Mouse (Mus musculus) stomach, embryonic 14.5 days (tissue): Measurements from ENCODE around the gene Hmx2. TPM values are rescaled to one million over a fixed set of nuclear protein-coding genes. Genes with fewer than 3 reads are reported as not detected.

Source experiments
- ATAC-seq: fragments of 200-750 bp; cut with Nextera tagmentation; 2 replicates; pipeline ENCODE4 v1.8.0; 2017; ENCODE audit warnings: low read depth, moderate TSS enrichment; ENCODE audit not compliant: insufficient number of reproducible peaks, insufficient read depth, low FRiP score
- H3K27ac ChIP-seq: fragments of 300-500 bp; sonication (generic); 2 replicates; pipeline ENCODE4 v1.5.1; 2014; ENCODE audit warnings: mild to moderate bottlenecking, low read length, moderate library complexity, mixed read lengths
- H3K27me3 ChIP-seq: fragments of 300-500 bp; sonication (generic); 2 replicates; pipeline ENCODE4 v1.6.1; 2014; ENCODE audit warnings: low read length, control low read depth, mixed read lengths; ENCODE audit not compliant: control insufficient read depth, insufficient read depth
- H3K36me3 ChIP-seq: fragments of 300-500 bp; sonication (generic); 2 replicates; pipeline ENCODE4 v1.6.1; 2014; ENCODE audit warnings: mild to moderate bottlenecking, control low read depth, low read length, moderate library complexity, mixed read lengths; ENCODE audit not compliant: control insufficient read depth, insufficient read depth
- H3K4me1 ChIP-seq: fragments of 300-500 bp; sonication (generic); 2 replicates; pipeline ENCODE4 v1.6.1; 2014; ENCODE audit warnings: low read length, control low read depth, mixed read lengths; ENCODE audit not compliant: control insufficient read depth, insufficient read depth
- H3K4me2 ChIP-seq: fragments of 300-500 bp; sonication (generic); replicated peaks from 2 replicates; pipeline ENCODE4 v1.6.1; 2014; ENCODE audit warnings: low read depth, low read length, control low read depth
- H3K4me3 ChIP-seq: fragments of 300-500 bp; sonication (generic); 2 replicates; pipeline ENCODE4 v1.5.1; 2014; ENCODE audit warnings: low read depth, low read length, control low read depth
- H3K9ac ChIP-seq: fragments of 300-500 bp; sonication (generic); replicated peaks from 2 replicates; pipeline ENCODE4 v1.6.1; 2014; ENCODE audit warnings: low read depth, mild to moderate bottlenecking, control low read depth, low read length, moderate library complexity, mixed read lengths
- H3K9me3 ChIP-seq: fragments of 300-500 bp; sonication (generic); 2 replicates; pipeline ENCODE4 v1.6.1; 2016; ENCODE audit warnings: low read depth, low read length, control low read depth; ENCODE audit not compliant: control insufficient read depth
- WGBS: fragments of 180-500 bp; shearing (Covaris S2); extraction: QIAGEN DNeasy Blood & Tissue Kit; methylation state at CpG from one replicate; pipeline ENCODE4 v1.1.7; 2014; 5-methylcytosine and 5-hydroxymethylcytosine counted together
- polyA plus RNA-seq: library from polyadenylated mRNA; unstranded; fragments of >200 nt; fragmentation: Nextera tagmentation; extraction: Ambion mirVana; gene quantifications from 2 replicates; pipeline ENCODE4 v1.2.1, GENCODE M21; 2014

Hmx2 gene
- polyA plus RNA-seq, 1 experiment from 2014 or later, result 0.94 TPM

- H3K9ac ChIP-seq, result no peak overlapping the region
- H3K36me3 ChIP-seq, result peaks cover 20% of the 10 kb centered on the region
- ATAC-seq, result no peak
- H3K27me3 ChIP-seq, result no peaks in the 10 kb centered on the region
- H3K9me3 ChIP-seq, result no peaks in the 10 kb centered on the region
- H3K4me3 ChIP-seq, result no peak overlapping the region
- no peak overlapping the region for H3K4me2 ChIP-seq
- 79% methylated on average over 6 of the region's 6 CpGs for WGBS
- no peak overlapping the region for H3K27ac ChIP-seq
- H3K4me1 ChIP-seq, result no peaks in the 10 kb centered on the region
Observed at GRCm38 (mm10) chr7:131575246-131575645, 26.7 kb downstream of the Hmx2 start.

GRCm38 (mm10) chr7:131582178-131582577 lies 33.6 kb downstream of the Hmx2 start:
- Histone ChIP-seq H3K27me3 (no peaks in the 10 kb centered on the region), H3K36me3 (no peaks in the 10 kb centered on the region), H3K9ac (no peak overlapping the region), H3K4me3 (no peak overlapping the region), H3K9me3 (no peaks in the 10 kb centered on the region), H3K4me2 (no peak overlapping the region), H3K27ac (no peak overlapping the region), H3K4me1 (no peaks in the 10 kb centered on the region)
- WGBS, result 29% methylated on average over 9 of the region's 9 CpGs
- no peak for ATAC-seq

- no peaks in the 10 kb centered on the region for H3K4me1 ChIP-seq
- no peaks in the 10 kb centered on the region for H3K9me3 ChIP-seq
- H3K27me3 ChIP-seq, result no peaks in the 10 kb centered on the region
- no peaks in the 10 kb centered on the region for H3K36me3 ChIP-seq
- no peak overlapping the region for H3K4me3 ChIP-seq
- no peak overlapping the region for H3K9ac ChIP-seq
- no peak for ATAC-seq
- WGBS, result 87% methylated on average over 5 of the region's 5 CpGs
- no peak overlapping the region for H3K27ac ChIP-seq
- no peak overlapping the region for H3K4me2 ChIP-seq
Observed at GRCm38 (mm10) chr7:131585551-131585950, 37.0 kb downstream of the Hmx2 start.

GRCm38 (mm10) chr7:131597779-131598482 lies 49.4 kb downstream of the Hmx2 start:
- Histone ChIP-seq H3K27me3 (no peaks in the 10 kb centered on the region), H3K4me2 (no peak overlapping the region), H3K9me3 (no peaks in the 10 kb centered on the region), H3K9ac (no peak overlapping the region), H3K36me3 (no peaks in the 10 kb centered on the region), H3K27ac (no peak overlapping the region), H3K4me1 (no peaks in the 10 kb centered on the region), H3K4me3 (no peak overlapping the region)
- ATAC-seq, result 0 out of 2 replicates have a peak, but pooled peaks have one; percentile 18
- WGBS, result 24% methylated on average over 12 of the region's 12 CpGs

GRCm38 (mm10) chr7:131598483-131598824 lies 49.9 kb downstream of the Hmx2 start:
- Histone ChIP-seq H3K9me3 (no peaks in the 10 kb centered on the region), H3K36me3 (no peaks in the 10 kb centered on the region), H3K27ac (no peak overlapping the region), H3K4me2 (no peak overlapping the region), H3K27me3 (no peaks in the 10 kb centered on the region), H3K4me1 (no peaks in the 10 kb centered on the region), H3K9ac (no peak overlapping the region), H3K4me3 (no peak overlapping the region)
- WGBS, result 6% methylated on average over 5 of the region's 5 CpGs
- 0 out of 2 replicates have a peak, but pooled peaks have one; percentile 4 for ATAC-seq

GRCm38 (mm10) chr7:131602106-131602505 lies 53.5 kb downstream of the Hmx2 start:
- H3K36me3 ChIP-seq, result no peaks in the 10 kb centered on the region
- no peaks in the 10 kb centered on the region for H3K4me1 ChIP-seq
- no peak overlapping the region for H3K4me3 ChIP-seq
- no peaks in the 10 kb centered on the region for H3K9me3 ChIP-seq
- no peak overlapping the region for H3K27ac ChIP-seq
- H3K9ac ChIP-seq, result no peak overlapping the region
- no peaks in the 10 kb centered on the region for H3K27me3 ChIP-seq
- 73% methylated on average over 7 of the region's 7 CpGs for WGBS
- no peak overlapping the region for H3K4me2 ChIP-seq
- no peak for ATAC-seq

GRCm38 (mm10) chr7:131603186-131603585 lies 54.6 kb downstream of the Hmx2 start:
- no peak overlapping the region for H3K4me2 ChIP-seq
- 10% methylated on average over 11 of the region's 11 CpGs for WGBS

GRCm38 (mm10) chr7:131604946-131605345 lies 56.4 kb downstream of the Hmx2 start:
- WGBS, result 85% methylated on average over 10 of the region's 10 CpGs
- Histone ChIP-seq H3K27me3 (no peaks in the 10 kb centered on the region), H3K4me2 (no peak overlapping the region), H3K36me3 (no peaks in the 10 kb centered on the region), H3K9ac (no peak overlapping the region), H3K4me1 (no peaks in the 10 kb centered on the region), H3K27ac (no peak overlapping the region), H3K4me3 (no peak overlapping the region), H3K9me3 (no peaks in the 10 kb centered on the region)
- ATAC-seq, result no peak

More at GRCm38 (mm10) chr7:131603186-131603585, 54.6 kb downstream of the Hmx2 start:
- H3K4me3 ChIP-seq, result no peak overlapping the region
- H3K9me3 ChIP-seq, result no peaks in the 10 kb centered on the region
- no peak overlapping the region for H3K27ac ChIP-seq
- no peak overlapping the region for H3K9ac ChIP-seq
- peak; percentile 33; the same call in 1 of the 2 replicates for ATAC-seq
- no peaks in the 10 kb centered on the region for H3K4me1 ChIP-seq
- H3K36me3 ChIP-seq, result no peaks in the 10 kb centered on the region
- H3K27me3 ChIP-seq, result no peaks in the 10 kb centered on the region

- H3K9ac ChIP-seq, result no peak overlapping the region
- no peak for ATAC-seq
- no peaks in the 10 kb centered on the region for H3K4me1 ChIP-seq
- H3K27me3 ChIP-seq, result no peaks in the 10 kb centered on the region
- no peaks in the 10 kb centered on the region for H3K9me3 ChIP-seq
- H3K4me3 ChIP-seq, result no peak overlapping the region
- H3K36me3 ChIP-seq, result no peaks in the 10 kb centered on the region
- no peak overlapping the region for H3K4me2 ChIP-seq
- 72% methylated on average over 4 of the region's 4 CpGs for WGBS
- no peak overlapping the region for H3K27ac ChIP-seq
Observed at GRCm38 (mm10) chr7:131605481-131605880, 56.9 kb downstream of the Hmx2 start.
